Mouse (Mus musculus) embryonic fibroblast, embryonic 13.5 days (primary cell): ENCODE results near the gene Nelfcd. TPM values are rescaled to one million over a fixed set of nuclear protein-coding genes. Genes with fewer than 3 reads are reported as not detected.

Source experiments
- H3K27ac ChIP-seq: 2 replicates; pipeline ENCODE4 v1.5.1; 2012; ENCODE audit warnings: low read length, control low read depth, inconsistent platforms; ENCODE audit not compliant: insufficient read depth
- H3K4me1 ChIP-seq: 2 replicates; pipeline ENCODE4 v1.6.1; 2011; ENCODE audit warnings: low read length; ENCODE audit not compliant: control insufficient read depth, insufficient read depth
- H3K4me3 ChIP-seq: 2 replicates; pipeline ENCODE4 v1.5.1; 2011; ENCODE audit warnings: mild to moderate bottlenecking, control low read depth, low read length; ENCODE audit not compliant: insufficient read depth
- CTCF ChIP-seq: IDR thresholded peaks from 2 replicates; pipeline ENCODE4 v1.5.1; 2011; ENCODE audit warnings: mild to moderate bottlenecking, control low read depth, low read length, moderate library complexity, borderline replicate concordance; ENCODE audit not compliant: insufficient read depth
- POLR2A ChIP-seq: IDR thresholded peaks from 2 replicates; pipeline ENCODE4 v1.6.1; 2011; ENCODE audit warnings: low read depth, mild to moderate bottlenecking, control low read depth, low read length, moderate library complexity
- polyA plus RNA-seq: library from polyadenylated mRNA; stranded (reverse); fragments of >200 nt; gene quantifications from 2 replicates; pipeline ENCODE4 v1.2.4, GENCODE M21; 2011; ENCODE audit warnings: low read depth; ENCODE audit not compliant: missing spikeins, insufficient read length

The Nelfcd gene
- polyA plus RNA-seq, 1 experiment, result 33.2 TPM

- TF ChIP-seq CTCF (no peak), POLR2A (no peak)
- H3K4me3 ChIP-seq, result no peak overlapping the region
- no peaks in the 10 kb centered on the region for H3K4me1 ChIP-seq
- no peak overlapping the region for H3K27ac ChIP-seq
Measured at GRCm38 (mm10) chr2:174436916-174437696, 21.5 kb downstream of the Nelfcd start.

GRCm38 (mm10) chr2:174437697-174437982 lies 22.0 kb downstream of the Nelfcd start:
- TF ChIP-seq POLR2A, result no peak
- no peak for TF ChIP-seq CTCF
- H3K4me3 ChIP-seq, result peak overlapping the region; percentile 55
- no peaks in the 10 kb centered on the region for H3K4me1 ChIP-seq
- no peak overlapping the region for H3K27ac ChIP-seq

GRCm38 (mm10) chr2:174438181-174438580 lies 22.6 kb downstream of the Nelfcd start:
- H3K4me1 ChIP-seq, result no peaks in the 10 kb centered on the region
- H3K27ac ChIP-seq, result no peak overlapping the region
- H3K4me3 ChIP-seq, result peak overlapping the region; percentile 55
- TF ChIP-seq POLR2A (no peak), CTCF (no peak)

GRCm38 (mm10) chr2:174438737-174439449 lies 23.3 kb downstream of the Nelfcd start, which contains the start of gene Ctsz:
Ctsz (minus strand) TSS chr2:174439039.
- peak within 1 kb of the TSS; percentile 55 for H3K4me3 ChIP-seq
- no peak within 1 kb of the TSS for H3K27ac ChIP-seq
- TF ChIP-seq POLR2A (peak; percentile 63), CTCF (no peak)
- H3K4me1 ChIP-seq, result no peaks in the 10 kb centered on the region

DNA sequence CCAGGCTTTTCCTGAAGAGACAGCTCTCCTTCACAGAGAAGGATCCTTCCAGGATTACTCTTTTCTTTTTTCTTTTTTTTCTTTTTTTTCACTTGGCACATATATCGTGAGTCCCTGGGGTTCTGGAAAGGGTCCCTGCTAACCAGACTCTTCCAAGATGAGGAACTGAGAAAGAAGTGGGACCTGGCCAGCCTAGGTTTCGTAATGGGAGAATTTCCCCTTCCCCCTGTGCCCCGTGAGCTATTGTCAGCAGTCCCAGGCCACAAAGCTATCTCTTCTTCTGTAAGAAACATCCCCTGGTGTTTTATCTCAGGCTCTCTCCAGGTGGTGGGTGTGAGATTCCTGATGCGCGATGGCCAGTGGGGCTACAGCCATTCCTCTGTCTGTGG lies 23.8 kb downstream of the Nelfcd start:
- Histone ChIP-seq H3K4me1 (no peaks in the 10 kb centered on the region), H3K27ac (no peak overlapping the region), H3K4me3 (no peak overlapping the region)
- no peak for TF ChIP-seq POLR2A
- TF ChIP-seq CTCF, result no peak

- no peak overlapping the region for H3K27ac ChIP-seq
- H3K4me1 ChIP-seq, result no peaks in the 10 kb centered on the region
- no peak overlapping the region for H3K4me3 ChIP-seq
- TF ChIP-seq POLR2A (no peak), CTCF (no peak)
Measured at GRCm38 (mm10) chr2:174439961-174440360, 24.4 kb downstream of the Nelfcd start.

DNA sequence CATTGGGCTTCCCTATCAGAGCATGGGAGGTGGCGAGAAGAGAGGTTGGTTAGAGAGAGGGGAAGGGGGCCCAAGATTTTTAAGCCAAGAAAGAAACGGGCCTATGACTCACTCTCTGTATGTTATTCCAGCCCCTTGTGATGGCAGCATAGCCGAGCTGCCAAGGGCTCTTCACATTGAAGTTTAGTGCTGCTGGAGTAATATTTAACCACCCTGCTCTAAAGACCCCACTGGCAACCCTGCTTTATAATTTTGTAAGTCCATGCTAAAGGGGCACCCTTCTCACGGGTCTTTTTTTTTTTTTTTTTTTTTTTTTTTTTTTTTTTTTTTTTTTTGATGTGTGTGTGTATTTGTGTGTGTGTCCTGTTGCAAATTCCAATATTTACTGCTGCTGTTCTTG lies 26.3 kb downstream of the Nelfcd start:
- no peak overlapping the region for H3K4me3 ChIP-seq
- H3K27ac ChIP-seq, result no peak overlapping the region
- TF ChIP-seq POLR2A, result no peak
- no peak for TF ChIP-seq CTCF
- no peaks in the 10 kb centered on the region for H3K4me1 ChIP-seq

DNA sequence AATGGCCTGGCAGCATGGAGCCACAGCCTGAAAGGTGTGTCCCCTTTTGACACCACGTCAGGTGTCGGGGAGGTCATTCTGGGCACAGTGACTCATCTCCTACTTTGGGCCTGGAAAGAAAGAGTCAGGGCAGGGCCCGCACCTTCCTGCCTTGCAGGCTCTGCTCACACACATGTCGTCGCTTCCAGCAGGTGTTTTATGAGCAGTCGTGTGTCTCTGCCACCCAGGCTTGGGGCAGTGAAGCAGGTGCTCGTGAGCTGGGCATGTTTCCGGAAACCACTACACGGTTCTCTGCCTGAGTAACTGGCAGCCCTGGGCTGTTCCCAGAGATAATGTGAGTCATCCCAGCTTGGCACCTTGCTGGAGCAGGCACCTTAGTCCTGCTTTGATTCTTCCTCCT lies 26.9 kb downstream of the Nelfcd start:
- H3K27ac ChIP-seq, result no peak overlapping the region
- TF ChIP-seq CTCF (no peak), POLR2A (no peak)

GRCm38 (mm10) chr2:174443046-174443445 lies 27.4 kb downstream of the Nelfcd start:
- no peak for TF ChIP-seq CTCF
- no peak for TF ChIP-seq POLR2A
- no peak overlapping the region for H3K27ac ChIP-seq
- no peaks in the 10 kb centered on the region for H3K4me1 ChIP-seq

More for the DNA sequence above, 26.9 kb downstream of the Nelfcd start:
- no peak overlapping the region for H3K4me3 ChIP-seq
- H3K4me1 ChIP-seq, result no peaks in the 10 kb centered on the region

DNA sequence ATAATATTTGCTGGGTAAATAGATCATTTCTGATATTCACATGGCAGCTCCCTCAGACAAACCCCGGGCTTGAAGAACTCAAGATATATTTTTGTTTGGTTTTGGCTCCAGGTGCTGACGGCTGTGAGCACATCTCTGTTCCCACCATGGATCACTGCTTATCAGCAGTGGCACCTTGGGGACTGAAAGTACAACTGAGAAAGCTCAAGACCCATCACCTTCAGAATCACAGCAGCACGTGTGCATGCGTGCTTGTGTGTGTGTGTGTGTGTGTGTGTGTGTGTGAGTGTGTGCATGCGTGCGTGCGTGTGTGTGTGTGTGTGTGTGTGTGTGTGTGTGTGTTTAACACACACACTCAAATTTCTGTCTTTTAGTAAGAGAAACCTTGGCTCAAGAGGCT lies 28.8 kb downstream of the Nelfcd start:
- Histone ChIP-seq H3K4me3 (no peak overlapping the region), H3K27ac (no peak overlapping the region), H3K4me1 (no peaks in the 10 kb centered on the region)
- TF ChIP-seq CTCF, result no peak

More at GRCm38 (mm10) chr2:174443046-174443445, 27.4 kb downstream of the Nelfcd start:
- no peak overlapping the region for H3K4me3 ChIP-seq
